Mouse (Mus musculus): ENCODE measurements around the gene Nsun7. TPM values are rescaled to one million over a fixed set of nuclear protein-coding genes. Genes with fewer than 3 reads are reported as not detected.

Gene Nsun7
- polyA plus RNA-seq, 1 experiment = not detected

GRCm38 (mm10) chr5:66342285-66342684 lies 82.6 kb downstream of the Nsun7 start:
- no peak for TF ChIP-seq GATA1 (IDR thresholded peaks at IDR 0.05; ENCODE audit: low read length)

GRCm38 (mm10) chr5:66344182-66344581 lies 84.5 kb downstream of the Nsun7 start:
- no peak for TF ChIP-seq GATA1 (IDR thresholded peaks at IDR 0.05; ENCODE audit: low read length)

- no peak for TF ChIP-seq GATA1 (IDR thresholded peaks at IDR 0.05; ENCODE audit: low read length)
These were observed 85.4 kb downstream of the Nsun7 start for GRCm38 (mm10) chr5:66345140-66345539.

GRCm38 (mm10) chr5:66346756-66347155 lies 87.1 kb downstream of the Nsun7 start:
- no peak for TF ChIP-seq GATA1 (IDR thresholded peaks at IDR 0.05; ENCODE audit: low read length)

Other genes with a start within 250 kb of the Nsun7 start
- not detected in 2 replicates for gene Rbm47, start 86.8 kb upstream of the Nsun7 start, polyA plus RNA-seq (2012)

Data from G1E-ER4 (cell line).